Mouse (Mus musculus): ENCODE measurements around the gene Ppif.
A peak's percentile ranks its signal among the peaks of the same experiment; 100 is the strongest.

The Ppif gene

GRCm38 (mm10) chr14:25734736-25735716, 41.1 kb downstream of the Ppif start:
- no peak for DNase-seq (ENCODE audit: low read depth in 1 of 2, low spot score in 2 of 2)

- DNase-seq (ENCODE audit: low read depth in 1 of 2, low spot score in 2 of 2): no peak
Measured at GRCm38 (mm10) chr14:25736140-25736539, 42.2 kb downstream of the Ppif start.

- no peak for DNase-seq (ENCODE audit: low read depth in 1 of 2, low spot score in 2 of 2)
Measured at GRCm38 (mm10) chr14:25736589-25736988, 42.6 kb downstream of the Ppif start.

- no peak for DNase-seq (ENCODE audit: low read depth in 1 of 2, low spot score in 2 of 2)
Measured at GRCm38 (mm10) chr14:25738591-25739001, 44.6 kb downstream of the Ppif start.

- no peak for DNase-seq (ENCODE audit: low read depth in 1 of 2, low spot score in 2 of 2)
Measured at GRCm38 (mm10) chr14:25739957-25740565, 46.1 kb downstream of the Ppif start.

GRCm38 (mm10) chr14:25741211-25741610, 47.3 kb downstream of the Ppif start:
- DNase-seq (ENCODE audit: low read depth in 1 of 2, low spot score in 2 of 2): no peak

- no peak for DNase-seq (ENCODE audit: low read depth in 1 of 2, low spot score in 2 of 2)
Measured at GRCm38 (mm10) chr14:25741840-25742367, 48.0 kb downstream of the Ppif start.

GRCm38 (mm10) chr14:25742943-25743342, 49.0 kb downstream of the Ppif start:
- no peak for DNase-seq (ENCODE audit: low read depth in 1 of 2, low spot score in 2 of 2)

- no peak for DNase-seq (ENCODE audit: low read depth in 1 of 2, low spot score in 2 of 2)
Measured at GRCm38 (mm10) chr14:25745365-25746184, 51.6 kb downstream of the Ppif start.

- no peak for DNase-seq (ENCODE audit: low read depth in 1 of 2, low spot score in 2 of 2)
Measured at GRCm38 (mm10) chr14:25746371-25746770, 52.4 kb downstream of the Ppif start.

GRCm38 (mm10) chr14:25746971-25747945, 53.3 kb downstream of the Ppif start:
- peak; percentile 73 for DNase-seq (ENCODE audit: low read depth in 1 of 2, low spot score in 2 of 2)

- DNase-seq (ENCODE audit: low read depth in 1 of 2, low spot score in 2 of 2): no peak
Measured at GRCm38 (mm10) chr14:25747996-25748756, 54.2 kb downstream of the Ppif start.

- no peak for DNase-seq (ENCODE audit: low read depth in 1 of 2, low spot score in 2 of 2)
Measured at GRCm38 (mm10) chr14:25749143-25749909, 55.4 kb downstream of the Ppif start.
